Mouse (Mus musculus): Measurements from ENCODE around the gene Gja10.

GRCm38 (mm10) chr4:32560246-32560645 is 42.3 kb downstream of the Gja10 start:
- TF ChIP-seq CTCF (IDR thresholded peaks at IDR 0.05; ENCODE audit: control insufficient read depth, insufficient read depth, insufficient replicate concordance, low read depth, low read length) (no peak), POLR2A (IDR thresholded peaks at IDR 0.05; ENCODE audit: control insufficient read depth, low read depth, low read length) (no peak)
